8 mouse cellular contexts compared by ENCODE assay signal in genomic region chr1:161248685-161249084, GRCm38 (mm10). TPM values are rescaled to one million over a fixed set of nuclear protein-coding genes. Genes with fewer than 3 reads are reported as not detected.
DNase-seq lines count a peak whose midpoint lies in the region; ATAC-seq and TF ChIP-seq lines count a peak whose summit lies in the region.

No protein-coding gene starts in this region.

- DNase-seq in lung, adult 18-20 months: no peak
- DNase-seq in limb, embryonic 14.5 days (ENCODE audit: low spot score): no peak
- no peak for DNase-seq in ovary, postnatal 36 days (ENCODE audit: low spot score)
- DNase-seq in left cerebral cortex, adult 18-20 months (ENCODE audit: low spot score in 2 of 2): no peak
- DNase-seq in left cerebral cortex, postnatal 10 days (ENCODE audit: extremely low spot score in 1 of 2, low spot score in 2 of 2): no peak

- WGBS in lung, embryonic 15.5 days: 28% methylated on average over 7 of the region's 7 CpGs
- 52% methylated on average over 7 of the region's 7 CpGs for whole genome bisulfite sequencing in limb, embryonic 14.5 days
- 62% methylated on average over 7 of the region's 7 CpGs for WGBS in stomach, embryonic 15.5 days

- intact Hi-C loops in left cerebral cortex, postnatal 10 days (cut with DNase I): no loop called here

- H3K27ac ChIP-seq in lung, embryonic 15.5 days: no peak overlapping the region
- H3K27ac ChIP-seq in limb, embryonic 14.5 days (replicated peaks; ENCODE audit: low read depth, low read length): no peak overlapping the region
- no peak overlapping the region for H3K27ac ChIP-seq in stomach, embryonic 15.5 days

- TF ChIP-seq POLR2A in limb, embryonic 14.5 days (IDR thresholded peaks at IDR 0.05; ENCODE audit: borderline replicate concordance, extremely low read depth, insufficient read depth, insufficient read length): no peak

- no peaks in the 10 kb centered on the region for H3K27me3 ChIP-seq in lung, embryonic 15.5 days
- H3K27me3 ChIP-seq in limb, embryonic 14.5 days (ENCODE audit: control insufficient read depth, insufficient read depth, low read length): no peaks in the 10 kb centered on the region
- no peaks in the 10 kb centered on the region for H3K27me3 ChIP-seq in stomach, embryonic 15.5 days (replicated peaks)

- H3K4me1 ChIP-seq in lung, embryonic 15.5 days: peaks cover 29% of the 10 kb centered on the region
- H3K4me1 ChIP-seq in limb, embryonic 14.5 days (ENCODE audit: control insufficient read depth, insufficient read depth, low read length): peaks cover 20% of the 10 kb centered on the region
- peaks cover 18% of the 10 kb centered on the region for H3K4me1 ChIP-seq in stomach, embryonic 15.5 days

- H3K36me3 ChIP-seq in lung, embryonic 15.5 days: peaks cover 22% of the 10 kb centered on the region
- H3K36me3 ChIP-seq in limb, embryonic 14.5 days (ENCODE audit: control insufficient read depth, insufficient read depth, low read length): peaks cover 18% of the 10 kb centered on the region
- peaks cover 15% of the 10 kb centered on the region; the same call in 1 of the 2 replicates for H3K36me3 ChIP-seq in stomach, embryonic 15.5 days

- no peak for ATAC-seq in lung, embryonic 15.5 days (ENCODE audit: borderline replicate concordance, extremely low read depth, low FRiP score, low TSS enrichment)
- ATAC-seq in erythroid progenitor cell, adult 5-6 weeks (replicated peaks; ENCODE audit: low FRiP score, poor library complexity, severe bottlenecking): 0 out of 2 replicates have a peak, but pooled peaks have one; percentile 30
- no peak for ATAC-seq in limb, embryonic 14.5 days (ENCODE audit: low FRiP score, low read depth)
- no peak for ATAC-seq in stomach, embryonic 15.5 days (ENCODE audit: insufficient read depth, low FRiP score, low read depth)

- H3K4me2 ChIP-seq in lung, embryonic 15.5 days: peak overlapping the region; percentile 85
- H3K4me2 ChIP-seq in limb, embryonic 14.5 days (replicated peaks; ENCODE audit: low read depth, low read length, severe bottlenecking): peak overlapping the region; percentile 78
- H3K4me2 ChIP-seq in stomach, embryonic 15.5 days: peak overlapping the region; percentile 72

- H3K4me3 ChIP-seq in lung, embryonic 15.5 days: peak overlapping the region; percentile 74
- peak overlapping the region; percentile 95 for H3K4me3 ChIP-seq in limb, embryonic 14.5 days (replicated peaks; ENCODE audit: low read length)
- peak overlapping the region; percentile 66 for H3K4me3 ChIP-seq in stomach, embryonic 15.5 days (replicated peaks)

- H3K9ac ChIP-seq in lung, embryonic 15.5 days: peak overlapping the region; percentile 86; the same call in 1 of the 2 replicates
- peak overlapping the region; percentile 88; the same call in 1 of the 2 replicates for H3K9ac ChIP-seq in limb, embryonic 14.5 days (ENCODE audit: low read depth, low read length, severe bottlenecking)
- no peak overlapping the region for H3K9ac ChIP-seq in stomach, embryonic 15.5 days

- no peaks in the 10 kb centered on the region for H3K9me3 ChIP-seq in lung, embryonic 15.5 days
- H3K9me3 ChIP-seq in limb, embryonic 14.5 days (ENCODE audit: control insufficient read depth, low read length): no peaks in the 10 kb centered on the region
- H3K9me3 ChIP-seq in stomach, embryonic 15.5 days: no peaks in the 10 kb centered on the region

RNA-seq across cellular contexts. Expression of gene Prdx6, which starts 2.3 kb away (rescaled TPM):
- polyA plus RNA-seq in lung, embryonic 15.5 days (2015; fragmentation: Nextera tagmentation; extraction: Ambion mirVana): 529 TPM in 2 replicates
- total RNA-seq in erythroid progenitor cell, adult 5-6 weeks (2015; ENCODE audit: low replicate concordance): 50.3 and 52.6 TPM in 2 replicates
- 44.5 and 48.9 TPM in 2 replicates for total RNA-seq in erythroid progenitor cell, adult 5-6 weeks (2017; ENCODE audit: low replicate concordance)
- 145 and 150 TPM in 2 replicates for polyA plus RNA-seq in limb, embryonic 14.5 days (2012; rRNA removed)
- polyA plus RNA-seq in limb, embryonic 14.5 days (2014; fragmentation: Nextera tagmentation; extraction: Ambion mirVana): 368 and 370 TPM in 2 replicates
- polyA plus RNA-seq in stomach, embryonic 15.5 days (2015; fragmentation: Nextera tagmentation; extraction: Ambion mirVana): 414 and 461 TPM in 2 replicates
- total RNA-seq in left cerebral cortex, adult 18-20 months (2021): 100 to 1,000 TPM; 311 to 324 TPM
- 100 to 1,000 TPM; 192 to 206 TPM for total RNA-seq in left cerebral cortex, postnatal 10 days (2021)
